Mouse (Mus musculus) forebrain, postnatal 0 days (tissue): ENCODE measurements at regions not wholly inside any gene's neighbourhood (a gene's known extent, or its start where the extent isn't known, plus 50 kb on each side); places are given as distances from the start of the nearest gene placed in this dataset.

ENCODE experiments used
- ATAC-seq: fragments of 200-750 bp; cut with Nextera tagmentation; 2 replicates; pipeline ENCODE4 v1.8.0; 2017; ENCODE audit warnings: mild to moderate bottlenecking, moderate library complexity
- DNase-seq: peaks from one replicate; pipeline ENCODE4 v3.0.0-alpha.2; 2015
- H3K27ac ChIP-seq: fragments of 300-500 bp; sonication (generic); 2 replicates; pipeline ENCODE4 v1.5.1; 2014; ENCODE audit warnings: low read depth, mild to moderate bottlenecking, antibody characterized with exemption, low read length, moderate library complexity, mixed read lengths
- H3K27me3 ChIP-seq: fragments of 300-500 bp; sonication (generic); 2 replicates; pipeline ENCODE4 v1.6.1; 2014; ENCODE audit warnings: mild to moderate bottlenecking, low read length, mixed read lengths; ENCODE audit not compliant: insufficient read depth
- H3K36me3 ChIP-seq: fragments of 300-500 bp; sonication (generic); 2 replicates; pipeline ENCODE4 v1.6.1; 2014; ENCODE audit warnings: mild to moderate bottlenecking, moderate library complexity; ENCODE audit not compliant: insufficient read depth
- H3K4me1 ChIP-seq: fragments of 300-500 bp; sonication (generic); 2 replicates; pipeline ENCODE4 v1.6.1; 2014; ENCODE audit warnings: antibody characterized with exemption; ENCODE audit not compliant: insufficient read depth
- H3K4me2 ChIP-seq: fragments of 300-500 bp; sonication (generic); 2 replicates; pipeline ENCODE4 v1.6.1; 2014; ENCODE audit warnings: low read depth, mild to moderate bottlenecking, moderate library complexity
- H3K4me3 ChIP-seq: fragments of 300-500 bp; sonication (generic); 2 replicates; pipeline ENCODE4 v1.5.1; 2014; ENCODE audit warnings: low read depth, low read length, mixed read lengths
- H3K9ac ChIP-seq: fragments of 300-500 bp; sonication (generic); 2 replicates; pipeline ENCODE4 v1.6.1; 2014; ENCODE audit warnings: mild to moderate bottlenecking
- H3K9me3 ChIP-seq: fragments of 300-500 bp; sonication (generic); 2 replicates; pipeline ENCODE4 v1.6.1; 2016; ENCODE audit warnings: low read length
- CTCF ChIP-seq: sonication (generic); IDR thresholded peaks from 2 replicates; pipeline ENCODE4 v1.5.1; 2016; ENCODE audit warnings: antibody characterized with exemption, control low read depth, low read depth
- WGBS: fragments of 180-500 bp; shearing (Covaris S2); extraction: QIAGEN DNeasy Blood & Tissue Kit; methylation state at CpG from one replicate; pipeline ENCODE4 v1.1.7; 2014; 5-methylcytosine and 5-hydroxymethylcytosine counted together

DNA sequence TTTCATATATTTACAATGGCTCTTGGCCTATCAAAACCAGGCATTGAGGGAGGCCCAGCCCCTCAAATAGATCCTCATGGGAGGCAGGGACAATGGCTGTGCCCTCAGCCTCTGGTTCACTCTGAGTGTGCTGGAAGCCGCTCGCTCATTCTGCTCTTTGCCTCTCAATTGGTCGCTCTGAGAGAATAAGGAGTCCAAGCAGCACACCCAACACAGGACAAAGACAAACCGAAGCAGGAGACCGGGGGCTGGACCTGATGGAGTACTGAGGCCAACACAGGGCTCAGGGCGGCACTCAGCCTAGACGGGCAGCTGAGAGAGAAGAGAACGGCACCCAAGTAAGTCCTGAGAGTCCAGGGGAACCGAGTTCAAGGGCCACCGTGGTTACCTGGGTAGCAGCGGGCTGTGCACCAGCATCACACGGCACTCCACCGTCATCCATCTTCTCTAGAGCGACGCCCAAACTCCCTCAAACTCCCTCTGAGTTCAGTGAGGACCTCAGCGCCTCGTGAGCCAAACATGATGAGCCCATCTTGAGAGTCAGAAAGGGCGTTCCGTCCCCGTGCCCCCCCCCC is 145.8 kb downstream of the Setd4 start:
- 86% methylated on average over 20 of the region's 20 CpGs for WGBS
- H3K4me1 ChIP-seq: peaks cover 6% of the 10 kb centered on the region; the same call in 1 of the 2 replicates
- no peaks in the 10 kb centered on the region for H3K9me3 ChIP-seq
- H3K27me3 ChIP-seq: no peaks in the 10 kb centered on the region
- no peak overlapping the region for H3K4me3 ChIP-seq
- no peak overlapping the region for H3K27ac ChIP-seq
- TF ChIP-seq CTCF: no peak
- no peak overlapping the region for H3K9ac ChIP-seq
- H3K36me3 ChIP-seq: no peaks in the 10 kb centered on the region
- no peak overlapping the region for H3K4me2 ChIP-seq
- DNase-seq (no peak), ATAC-seq (no peak)

DNA sequence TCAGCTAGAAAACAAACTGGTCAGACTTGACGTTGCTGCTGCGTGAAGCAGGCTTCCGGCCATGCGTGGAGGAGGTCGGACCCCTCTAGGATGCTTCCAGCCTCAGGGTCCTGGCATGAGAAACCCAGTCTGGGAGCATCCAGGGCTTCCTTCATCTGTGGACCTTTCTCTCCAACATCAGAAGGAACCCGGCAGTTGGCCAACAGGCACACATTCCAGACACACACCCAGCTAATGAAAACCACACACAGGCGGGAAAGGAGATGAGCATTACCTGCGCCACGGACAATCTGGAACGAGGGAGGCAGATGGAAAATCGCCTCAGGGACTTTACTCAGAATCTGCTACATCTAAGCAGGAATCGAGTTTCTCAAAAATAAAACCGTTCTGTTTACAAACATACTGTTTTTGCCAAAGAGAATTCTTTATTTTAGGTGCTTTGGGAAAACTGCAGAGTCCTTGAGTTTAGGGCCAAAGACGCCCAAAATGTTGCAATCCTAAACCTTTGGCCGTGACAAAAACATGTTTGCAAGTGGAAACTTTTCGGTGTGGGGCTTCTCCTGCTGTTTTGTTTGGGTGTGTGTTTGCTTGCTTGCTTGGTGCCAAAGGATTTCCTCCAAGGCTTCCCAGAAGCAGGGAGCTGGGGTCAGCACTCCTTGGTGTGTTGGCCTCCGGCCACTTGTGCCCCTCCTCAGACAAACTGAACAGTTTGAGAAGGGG is 147.0 kb downstream of the Setd4 start:
- no peak overlapping the region for H3K4me3 ChIP-seq
- no peak for TF ChIP-seq CTCF
- ATAC-seq (no peak), DNase-seq (no peak)
- H3K27me3 ChIP-seq: no peaks in the 10 kb centered on the region
- no peaks in the 10 kb centered on the region for H3K36me3 ChIP-seq
- H3K4me2 ChIP-seq: no peak overlapping the region
- H3K4me1 ChIP-seq: peaks cover 6% of the 10 kb centered on the region; the same call in 1 of the 2 replicates
- H3K27ac ChIP-seq: no peak overlapping the region
- no peaks in the 10 kb centered on the region for H3K9me3 ChIP-seq
- WGBS: 84% methylated on average over 17 of the region's 17 CpGs
- H3K9ac ChIP-seq: no peak overlapping the region

DNA sequence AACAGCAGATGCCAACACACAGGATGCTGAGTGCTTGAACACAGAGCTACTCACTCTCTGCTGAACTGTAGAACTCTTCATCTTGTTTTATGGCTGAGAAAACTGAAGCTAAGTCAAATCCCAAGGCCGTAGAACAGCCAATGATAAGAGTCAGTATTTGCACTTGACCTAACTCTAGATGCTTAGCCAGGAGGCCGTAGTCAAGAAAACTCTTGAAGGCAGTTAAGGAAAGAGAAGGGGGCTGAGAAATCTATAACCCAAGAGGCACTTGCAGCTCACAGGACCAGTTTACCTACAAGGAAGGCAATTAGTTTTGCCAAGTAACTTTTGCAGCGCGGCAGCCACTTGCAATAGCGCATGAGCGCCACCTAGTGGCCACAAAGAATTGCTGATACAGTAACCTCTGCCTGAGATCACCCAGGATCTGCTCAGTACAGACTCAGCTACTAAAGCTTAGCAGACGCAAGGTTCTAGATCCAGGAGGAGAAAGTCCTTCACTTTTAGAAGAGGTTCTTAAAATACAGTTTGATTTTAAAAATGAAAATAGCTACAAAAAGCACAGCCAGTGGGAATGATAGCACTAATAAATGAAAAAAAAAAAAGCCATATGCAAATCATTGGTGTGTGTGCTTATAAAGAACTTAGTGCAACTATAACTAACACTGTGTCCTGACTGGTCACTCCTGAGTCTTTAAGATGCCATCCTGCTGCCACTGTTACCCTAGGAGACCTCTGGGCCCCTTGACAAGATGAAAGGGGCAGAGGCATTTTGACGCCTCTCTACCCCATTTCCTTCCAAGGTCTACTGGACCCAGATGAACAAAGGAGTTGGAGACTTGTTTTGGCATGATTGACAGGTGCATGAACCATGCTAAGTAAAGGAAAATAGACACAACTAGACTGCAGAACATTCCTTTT is 149.5 kb downstream of the Setd4 start:
- DNase-seq (peak; percentile 93), ATAC-seq (peak; percentile 58; the same call in 1 of the 2 replicates)
- Histone ChIP-seq H3K4me3 (no peak overlapping the region), H3K9ac (no peak overlapping the region), H3K4me2 (no peak overlapping the region), H3K27ac (no peak overlapping the region), H3K27me3 (no peaks in the 10 kb centered on the region), H3K4me1 (peaks cover 4% of the 10 kb centered on the region; the same call in 1 of the 2 replicates), H3K9me3 (no peaks in the 10 kb centered on the region), H3K36me3 (no peaks in the 10 kb centered on the region)
- WGBS: 27% methylated on average over 8 of the region's 8 CpGs
- TF ChIP-seq CTCF: peak; percentile 99

DNA sequence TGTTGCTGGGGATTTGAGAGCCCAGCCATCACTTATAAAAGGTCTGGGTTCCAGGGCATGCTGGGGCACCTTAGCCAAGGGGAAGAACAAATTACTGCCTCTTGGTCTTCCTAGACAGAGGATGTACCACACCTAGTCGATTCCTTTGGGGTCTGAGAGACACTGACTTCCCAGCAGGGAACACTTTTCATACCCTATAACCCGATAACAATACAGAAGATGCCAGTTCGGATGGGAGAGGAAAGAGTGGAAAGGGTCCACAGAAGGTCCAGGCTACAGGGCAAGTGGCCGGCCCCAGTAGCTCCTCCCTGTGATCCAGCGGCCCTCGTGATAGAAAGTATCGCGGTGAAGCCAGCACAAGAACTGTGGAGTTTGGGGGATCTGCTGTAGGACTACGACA is 150.8 kb downstream of the Setd4 start:
- no peak for DNase-seq
- WGBS: 81% methylated on average over 9 of the region's 9 CpGs

GRCm38 (mm10) chr16:93450896-93451295 is 153.0 kb downstream of the Setd4 start:
- H3K4me1 ChIP-seq: no peaks in the 10 kb centered on the region
- no peak overlapping the region for H3K9ac ChIP-seq
- no peaks in the 10 kb centered on the region for H3K27me3 ChIP-seq
- DNase-seq (no peak), ATAC-seq (no peak)
- TF ChIP-seq CTCF: no peak
- H3K4me3 ChIP-seq: no peak overlapping the region
- H3K27ac ChIP-seq: no peak overlapping the region
- no peak overlapping the region for H3K4me2 ChIP-seq
- H3K36me3 ChIP-seq: no peaks in the 10 kb centered on the region
- no peaks in the 10 kb centered on the region for H3K9me3 ChIP-seq
- WGBS: 85% methylated on average over 6 of the region's 6 CpGs

More for the DNA sequence above, 150.8 kb downstream of the Setd4 start:
- Histone ChIP-seq H3K9ac (no peak overlapping the region), H3K27ac (no peak overlapping the region), H3K4me2 (no peak overlapping the region), H3K27me3 (no peaks in the 10 kb centered on the region), H3K9me3 (no peaks in the 10 kb centered on the region), H3K36me3 (no peaks in the 10 kb centered on the region), H3K4me1 (no peaks in the 10 kb centered on the region), H3K4me3 (no peak overlapping the region)
- ATAC-seq: no peak
- no peak for TF ChIP-seq CTCF

GRCm38 (mm10) chr16:93449925-93450324 is 153.9 kb downstream of the Setd4 start:
- Histone ChIP-seq H3K4me2 (no peak overlapping the region), H3K4me3 (no peak overlapping the region), H3K36me3 (no peaks in the 10 kb centered on the region), H3K4me1 (no peaks in the 10 kb centered on the region), H3K9ac (no peak overlapping the region), H3K27me3 (no peaks in the 10 kb centered on the region), H3K9me3 (no peaks in the 10 kb centered on the region), H3K27ac (no peak overlapping the region)
- ATAC-seq: no peak
- DNase-seq: no peak
- 20% methylated on average over 3 of the region's 3 CpGs for WGBS
- no peak for TF ChIP-seq CTCF

DNA sequence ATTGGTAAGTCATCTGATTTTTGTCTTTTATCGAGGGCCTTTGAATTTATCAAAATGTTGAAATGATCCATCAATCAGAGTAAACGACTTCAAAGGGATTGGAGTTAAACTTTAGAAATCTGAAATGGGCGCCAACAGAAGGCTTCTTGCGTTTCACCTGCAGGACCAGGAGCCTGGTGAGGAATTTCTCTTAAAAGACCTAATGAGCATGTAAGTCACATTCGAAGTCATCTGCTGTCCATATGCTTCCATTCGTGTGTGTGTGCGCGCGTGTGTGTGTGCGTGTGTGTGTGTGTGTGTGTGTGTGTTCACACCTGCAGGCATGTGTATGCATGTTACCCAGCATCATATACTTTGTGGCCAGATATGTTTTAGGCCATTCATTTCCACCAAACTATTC is 155.7 kb downstream of the Setd4 start:
- H3K9me3 ChIP-seq: no peaks in the 10 kb centered on the region
- 86% methylated on average over 10 of the region's 10 CpGs for WGBS
- H3K27me3 ChIP-seq: no peaks in the 10 kb centered on the region
- no peaks in the 10 kb centered on the region for H3K36me3 ChIP-seq
- no peak for TF ChIP-seq CTCF
- no peaks in the 10 kb centered on the region for H3K4me1 ChIP-seq
- H3K4me2 ChIP-seq: no peak overlapping the region
- DNase-seq (no peak), ATAC-seq (no peak)
- H3K9ac ChIP-seq: no peak overlapping the region
- H3K27ac ChIP-seq: no peak overlapping the region
- no peak overlapping the region for H3K4me3 ChIP-seq
